Mouse (Mus musculus) right cerebral cortex, adult 18-20 months (tissue): ENCODE data around the gene Ttc22.

ENCODE experiments used
- DNase-seq: peaks from one replicate; pipeline ENCODE4 v3.0.0; 2022; ENCODE audit warnings: mixed read lengths

Ttc22 gene

GRCm38 (mm10) chr4:106665269-106665668, 43.0 kb downstream of the Ttc22 start:
- DNase-seq: no peak

- no peak for DNase-seq
Measured at GRCm38 (mm10) chr4:106665673-106666072, 43.4 kb downstream of the Ttc22 start.

GRCm38 (mm10) chr4:106666546-106666945, 44.3 kb downstream of the Ttc22 start:
- DNase-seq: no peak

GRCm38 (mm10) chr4:106676749-106677148, 54.5 kb downstream of the Ttc22 start:
- DNase-seq: no peak

- DNase-seq: peak; percentile 90
Measured at GRCm38 (mm10) chr4:106678442-106679118, 56.3 kb downstream of the Ttc22 start, which contains the start of gene Ttc4. Ttc4 (minus strand) TSS chr4:106678944.

- no peak for DNase-seq
Measured at GRCm38 (mm10) chr4:106679152-106679551, 56.9 kb downstream of the Ttc22 start.

GRCm38 (mm10) chr4:106680955-106681354, 58.7 kb downstream of the Ttc22 start:
- no peak for DNase-seq

- DNase-seq: no peak
Measured at GRCm38 (mm10) chr4:106688636-106689296, 66.5 kb downstream of the Ttc22 start.
